Mouse (Mus musculus) sigmoid colon, adult 10 weeks (tissue): ENCODE measurements around the gene Far2. TPM values are rescaled to one million over a fixed set of nuclear protein-coding genes. Genes with fewer than 3 reads are reported as not detected.

Experiments used
- polyA plus RNA-seq: library from polyadenylated mRNA; stranded (reverse); fragments of 350-450 nt; fragmentation: Illumina TruSeq; extraction: RNeasy Lipid Tissue Mini Kit (QIAGEN cat#74804); gene quantifications from one replicate; pipeline ENCODE4 v1.2.3, GENCODE M21; 2014; ENCODE audit warnings: low read depth, low replicate concordance

Far2 gene
- polyA plus RNA-seq, result 7.5 TPM

GRCm38 (mm10) chr6:148046881-148047649 is at the start of gene Far2:
Gene Far2, plus strand, starts transcription at chr6:148047259.

GRCm38 (mm10) chr6:148211897-148212680 is 165.0 kb downstream of the Far2 start, which contains the start of gene Ergic2:
Gene Ergic2, minus strand, starts transcription at chr6:148212374.

Other genes with a start within 250 kb of the Far2 start
- 249 TPM for gene Ergic2, start 165.1 kb downstream of the Far2 start, polyA plus RNA-seq